Mouse (Mus musculus) heart, postnatal 0 days (tissue): ENCODE data around the gene Snx18. TPM values are rescaled to one million over a fixed set of nuclear protein-coding genes. Genes with fewer than 3 reads are reported as not detected.

ENCODE experiments used
- ATAC-seq: fragments of 200-750 bp; cut with Nextera tagmentation; 2 replicates; pipeline ENCODE4 v1.8.0; 2017; ENCODE audit warnings: low read depth, moderate number of reproducible peaks, moderate library complexity; ENCODE audit not compliant: insufficient read depth
- DNase-seq: peaks from one replicate; pipeline ENCODE4 v3.0.0-alpha.2; 2016; ENCODE audit warnings: low spot score
- H3K27ac ChIP-seq: fragments of 300-500 bp; sonication (generic); 2 replicates; pipeline ENCODE4 v1.5.1; 2014; ENCODE audit warnings: low read depth, mild to moderate bottlenecking
- H3K27me3 ChIP-seq: fragments of 300-500 bp; sonication (generic); 2 replicates; pipeline ENCODE4 v1.6.1; 2014; ENCODE audit warnings: low read length, mixed read lengths; ENCODE audit not compliant: control insufficient read depth, insufficient read depth
- H3K36me3 ChIP-seq: fragments of 300-500 bp; sonication (generic); replicated peaks from 2 replicates; pipeline ENCODE4 v1.6.1; 2014; ENCODE audit warnings: low read length, mixed read lengths; ENCODE audit not compliant: control insufficient read depth, insufficient read depth
- H3K4me1 ChIP-seq: fragments of 300-500 bp; sonication (generic); 2 replicates; pipeline ENCODE4 v1.6.1; 2014; ENCODE audit warnings: antibody characterized with exemption; ENCODE audit not compliant: control insufficient read depth, insufficient read depth
- H3K4me2 ChIP-seq: fragments of 300-500 bp; sonication (generic); 2 replicates; pipeline ENCODE4 v1.6.1; 2014; ENCODE audit warnings: low read depth, mild to moderate bottlenecking, low read length, moderate library complexity
- H3K4me3 ChIP-seq: fragments of 300-500 bp; sonication (generic); 2 replicates; pipeline ENCODE4 v1.5.1; 2014; ENCODE audit warnings: low read depth, low read length
- H3K9ac ChIP-seq: fragments of 300-500 bp; sonication (generic); replicated peaks from 2 replicates; pipeline ENCODE4 v1.6.1; 2014; ENCODE audit warnings: low read depth, low read length, mixed read lengths
- H3K9me3 ChIP-seq: fragments of 300-500 bp; sonication (generic); replicated peaks from 2 replicates; pipeline ENCODE4 v1.6.1; 2016; ENCODE audit warnings: low read length; ENCODE audit not compliant: control insufficient read depth
- CTCF ChIP-seq: IDR thresholded peaks from 2 replicates; pipeline ENCODE4 v1.5.1; 2016; ENCODE audit warnings: antibody characterized with exemption, control low read depth, low read depth
- EP300 ChIP-seq: IDR thresholded peaks from 2 replicates; pipeline ENCODE4 v1.6.1; 2016; ENCODE audit warnings: antibody characterized with exemption, low read depth
- WGBS: fragments of 180-500 bp; shearing (Covaris S2); extraction: QIAGEN DNeasy Blood & Tissue Kit; methylation state at CpG from one replicate; pipeline ENCODE4 v1.1.7; 2014; 5-methylcytosine and 5-hydroxymethylcytosine counted together
- polyA plus RNA-seq: library from polyadenylated mRNA; unstranded; fragments of >200 nt; fragmentation: Nextera tagmentation; extraction: Ambion mirVana; gene quantifications from 2 replicates; pipeline ENCODE4 v1.2.1, GENCODE M21; 2015
- total RNA-seq: library from RNA; depleted of rRNA; stranded (reverse); fragments of >200 nt; gene quantifications from 2 replicates; pipeline ENCODE4 v1.2.3, GENCODE M21; 2014; ENCODE audit warnings: low replicate concordance

Gene Snx18
- total and polyA plus RNA-seq, 2 experiments from 2014 or later, result 9.8 to 32.4 TPM

DNA sequence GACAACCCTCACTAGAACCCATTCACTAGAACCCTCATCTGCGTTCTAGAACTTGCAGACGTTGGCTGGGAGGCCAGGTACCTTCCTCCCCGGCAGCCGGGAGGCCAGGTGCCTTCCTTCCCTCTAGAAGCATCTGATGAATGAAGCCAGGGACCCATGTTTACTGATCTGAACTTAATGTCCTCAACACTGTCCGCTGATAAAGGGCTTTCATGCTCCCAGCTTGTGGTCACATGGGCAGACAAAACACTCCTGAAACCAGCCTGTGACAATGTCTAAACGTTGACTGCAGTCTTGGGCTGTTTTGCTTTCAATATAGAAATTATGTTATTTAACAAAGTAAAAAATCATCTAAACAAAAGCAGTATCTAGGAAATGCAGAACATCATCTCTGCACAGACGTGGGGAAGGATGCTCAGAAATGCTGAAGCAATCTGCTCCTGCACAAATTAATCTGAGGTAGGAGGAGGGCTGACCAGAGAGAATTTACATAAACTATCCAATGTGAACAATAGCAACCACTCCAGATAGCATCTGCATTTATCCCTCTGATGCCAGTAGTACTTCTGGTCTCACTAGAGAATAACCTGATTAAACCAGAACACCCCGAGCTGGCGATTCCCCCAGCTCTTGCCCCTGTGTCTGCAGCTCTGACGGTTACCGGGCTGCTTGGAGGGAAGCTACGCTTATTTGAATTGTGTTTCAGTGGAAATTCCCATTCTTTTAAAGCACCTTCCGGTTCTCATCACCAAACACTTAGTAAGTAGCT is 7.4 kb downstream of the Snx18 start:
- 0 out of 2 replicates have a peak overlapping the region, but pooled peaks have one; percentile 8 for H3K4me2 ChIP-seq
- 50% methylated on average over 13 of the region's 13 CpGs for WGBS

DNA sequence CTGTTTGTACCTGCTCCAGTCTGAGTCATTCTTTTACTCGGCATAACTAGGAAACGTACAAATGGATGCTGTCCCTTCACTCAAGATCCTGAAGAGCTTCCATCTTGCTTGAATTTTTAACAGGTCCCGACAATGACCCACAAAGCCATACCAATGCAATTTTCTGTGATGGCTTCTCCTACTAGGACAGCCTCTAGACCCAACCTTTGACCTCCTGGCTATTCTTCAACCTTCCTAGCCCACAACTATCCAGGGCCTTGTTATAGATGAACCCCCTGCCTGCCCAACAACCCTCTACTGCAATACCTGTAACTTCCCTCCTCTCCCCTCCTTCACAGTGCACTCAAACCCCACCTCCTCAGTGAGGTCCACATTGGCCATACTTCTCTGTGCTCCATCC is 8.9 kb downstream of the Snx18 start:
- peaks cover 59% of the 10 kb centered on the region for H3K4me1 ChIP-seq
- H3K27me3 ChIP-seq, result no peaks in the 10 kb centered on the region
- ATAC-seq (no peak), DNase-seq (no peak)
- H3K4me3 ChIP-seq, result no peak overlapping the region
- no peaks in the 10 kb centered on the region for H3K9me3 ChIP-seq
- H3K4me2 ChIP-seq, result no peak overlapping the region
- H3K27ac ChIP-seq, result no peak overlapping the region
- WGBS, result 81% methylated on average over 3 of the region's 3 CpGs
- no peak for TF ChIP-seq CTCF
- TF ChIP-seq EP300, result no peak
- H3K9ac ChIP-seq, result no peak overlapping the region
- no peaks in the 10 kb centered on the region for H3K36me3 ChIP-seq

More for the DNA sequence above, 7.4 kb downstream of the Snx18 start:
- Histone ChIP-seq H3K9ac (no peak overlapping the region), H3K27ac (no peak overlapping the region), H3K4me1 (peaks cover 62% of the 10 kb centered on the region), H3K27me3 (no peaks in the 10 kb centered on the region), H3K36me3 (no peaks in the 10 kb centered on the region), H3K9me3 (no peaks in the 10 kb centered on the region), H3K4me3 (no peak overlapping the region)
- no peak for ATAC-seq
- TF ChIP-seq CTCF (no peak), EP300 (no peak)
- DNase-seq, result no peak

DNA sequence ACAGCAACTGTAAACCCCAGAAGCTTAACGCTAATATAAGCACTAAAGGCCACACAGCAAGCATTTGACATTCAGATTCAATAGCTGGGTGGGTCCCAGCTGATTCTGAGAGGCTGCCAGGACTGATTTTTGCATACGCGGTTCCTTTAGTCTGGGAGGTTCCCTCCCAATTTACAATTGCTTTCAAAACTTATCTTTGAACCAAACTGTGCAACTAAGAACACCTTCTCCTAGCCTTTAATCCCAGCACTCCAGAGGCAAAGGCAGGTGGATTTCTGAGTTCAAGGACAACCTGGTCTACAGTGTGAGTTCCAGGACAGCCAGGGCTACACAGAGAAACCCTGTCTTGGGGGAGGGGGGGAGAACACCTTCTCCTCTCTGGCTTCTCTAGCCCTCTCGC is 10.5 kb downstream of the Snx18 start:
- Histone ChIP-seq H3K4me2 (no peak overlapping the region), H3K27ac (no peak overlapping the region), H3K36me3 (no peaks in the 10 kb centered on the region), H3K9ac (no peak overlapping the region), H3K4me3 (no peak overlapping the region), H3K27me3 (no peaks in the 10 kb centered on the region), H3K4me1 (peaks cover 49% of the 10 kb centered on the region), H3K9me3 (no peaks in the 10 kb centered on the region)
- WGBS, result 61% methylated on average over 4 of the region's 4 CpGs
- no peak for DNase-seq
- TF ChIP-seq CTCF (no peak), EP300 (no peak)
- ATAC-seq, result no peak

DNA sequence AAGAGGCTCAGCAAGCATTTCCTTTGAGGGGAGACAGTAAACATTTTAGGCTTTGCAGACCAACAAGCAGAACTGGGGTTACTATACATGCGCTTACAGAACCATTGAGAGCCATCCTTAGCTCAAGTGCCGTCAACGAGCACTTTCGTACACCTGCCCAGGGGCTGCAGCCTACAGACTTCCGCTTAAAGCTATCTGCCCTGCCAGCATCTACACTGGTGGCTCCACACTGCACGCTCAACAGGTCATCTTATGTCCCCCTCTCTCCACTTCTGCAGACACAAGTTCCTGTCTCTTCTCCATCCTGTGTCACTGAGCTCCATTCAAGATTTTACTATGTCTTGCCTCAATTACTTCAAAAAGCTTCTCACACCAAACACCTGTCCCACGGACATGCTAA is 11.0 kb downstream of the Snx18 start:
- Histone ChIP-seq H3K9me3 (no peaks in the 10 kb centered on the region), H3K9ac (no peak overlapping the region), H3K4me3 (no peak overlapping the region), H3K27ac (no peak overlapping the region), H3K4me2 (no peak overlapping the region), H3K4me1 (peaks cover 50% of the 10 kb centered on the region), H3K27me3 (no peaks in the 10 kb centered on the region), H3K36me3 (no peaks in the 10 kb centered on the region)
- DNase-seq (no peak), ATAC-seq (no peak)
- WGBS, result 78% methylated on average over 7 of the region's 7 CpGs
- TF ChIP-seq CTCF (no peak), EP300 (no peak)

DNA sequence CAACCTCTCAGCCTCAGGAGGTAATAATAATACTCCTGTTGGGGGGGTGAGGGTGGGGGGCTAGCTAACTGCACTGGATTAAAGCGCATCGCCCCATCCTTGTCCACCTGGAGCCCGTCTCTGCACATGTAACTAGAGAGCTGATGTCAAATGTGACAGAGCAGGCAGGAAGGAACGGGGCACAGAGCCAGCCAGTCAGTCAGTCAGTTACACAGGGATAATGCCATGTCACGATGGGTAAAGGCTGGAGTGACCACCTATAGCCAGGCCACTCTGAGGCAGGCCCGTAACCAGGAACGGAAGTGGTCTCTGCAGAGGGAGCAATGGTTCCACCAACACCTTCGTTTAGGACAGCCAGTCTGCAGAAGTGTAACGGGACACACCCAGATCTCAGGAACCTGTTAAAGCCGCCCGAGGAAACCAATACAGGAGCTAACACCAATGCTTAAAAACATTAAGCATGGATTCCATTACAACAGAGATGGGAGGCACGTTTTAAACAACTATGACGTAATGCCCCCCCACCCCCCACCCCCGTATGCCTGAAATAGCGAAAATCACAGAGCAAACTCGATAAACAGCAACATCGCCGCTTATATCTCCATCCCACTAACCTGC is 11.5 kb downstream of the Snx18 start:
- WGBS, result 74% methylated on average over 18 of the region's 18 CpGs
- no peak for TF ChIP-seq CTCF
- no peak for TF ChIP-seq EP300
- no peak for DNase-seq
- H3K4me2 ChIP-seq, result no peak overlapping the region
- no peaks in the 10 kb centered on the region for H3K27me3 ChIP-seq
- H3K4me1 ChIP-seq, result peaks cover 50% of the 10 kb centered on the region
- no peak for ATAC-seq
- H3K4me3 ChIP-seq, result no peak overlapping the region
- H3K9ac ChIP-seq, result no peak overlapping the region
- no peaks in the 10 kb centered on the region for H3K9me3 ChIP-seq
- H3K36me3 ChIP-seq, result no peaks in the 10 kb centered on the region
- H3K27ac ChIP-seq, result no peak overlapping the region

DNA sequence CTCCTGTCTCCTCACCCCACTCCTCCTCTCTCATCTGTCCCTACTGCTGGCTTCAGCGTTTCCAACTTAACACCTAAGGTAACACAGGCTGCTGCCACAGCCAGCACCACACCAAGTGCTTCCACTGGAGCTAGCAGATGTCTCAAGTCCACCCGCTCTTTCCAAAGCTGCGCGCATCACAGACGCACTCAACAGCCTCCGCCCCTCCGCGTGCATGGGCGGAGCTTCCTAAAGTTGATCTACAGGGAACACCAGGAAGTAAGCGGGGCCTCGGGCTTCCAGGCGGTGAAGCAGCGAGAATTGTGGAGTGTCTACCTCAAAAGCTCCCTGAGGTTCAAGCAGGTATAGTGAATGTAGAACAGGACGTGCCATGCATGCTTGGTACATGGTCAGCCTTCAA is 12.2 kb downstream of the Snx18 start:
- Histone ChIP-seq H3K4me1 (peaks cover 43% of the 10 kb centered on the region), H3K9ac (no peak overlapping the region), H3K27ac (no peak overlapping the region), H3K4me3 (no peak overlapping the region), H3K36me3 (no peaks in the 10 kb centered on the region), H3K27me3 (no peaks in the 10 kb centered on the region), H3K9me3 (no peaks in the 10 kb centered on the region), H3K4me2 (no peak overlapping the region)
- TF ChIP-seq CTCF (no peak), EP300 (no peak)
- DNase-seq (no peak), ATAC-seq (no peak)
- 77% methylated on average over 14 of the region's 14 CpGs for WGBS
